Mouse (Mus musculus) stomach, embryonic 16.5 days (tissue): ENCODE measurements at regions not wholly inside any gene's neighbourhood (a gene's known extent, or its start where the extent isn't known, plus 50 kb on each side); places are given as distances from the start of the nearest gene placed in this dataset.

Source experiments
- ATAC-seq: fragments of 200-750 bp; cut with Nextera tagmentation; 2 replicates; pipeline ENCODE4 v1.8.0; 2017; ENCODE audit warnings: moderate number of reproducible peaks, moderate TSS enrichment; ENCODE audit not compliant: insufficient read depth, low FRiP score
- H3K27ac ChIP-seq: fragments of 300-500 bp; sonication (generic); 2 replicates; pipeline ENCODE4 v1.5.1; 2014; ENCODE audit warnings: low read length
- H3K27me3 ChIP-seq: fragments of 300-500 bp; sonication (generic); 2 replicates; pipeline ENCODE4 v1.6.1; 2014; ENCODE audit warnings: low read length, control low read depth, mixed read lengths; ENCODE audit not compliant: control insufficient read depth, insufficient read depth
- H3K36me3 ChIP-seq: fragments of 300-500 bp; sonication (generic); 2 replicates; pipeline ENCODE4 v1.6.1; 2014; ENCODE audit warnings: low read length; ENCODE audit not compliant: control insufficient read depth, insufficient read depth
- H3K4me1 ChIP-seq: fragments of 300-500 bp; sonication (generic); 2 replicates; pipeline ENCODE4 v1.6.1; 2014; ENCODE audit warnings: low read length, control low read depth, mixed read lengths; ENCODE audit not compliant: control insufficient read depth, insufficient read depth
- H3K4me2 ChIP-seq: fragments of 300-500 bp; sonication (generic); 2 replicates; pipeline ENCODE4 v1.6.1; 2014; ENCODE audit warnings: low read depth, low read length, mixed read lengths
- H3K4me3 ChIP-seq: fragments of 300-500 bp; sonication (generic); replicated peaks from 2 replicates; pipeline ENCODE4 v1.5.1; 2014; ENCODE audit warnings: mild to moderate bottlenecking, low read length
- H3K9ac ChIP-seq: fragments of 300-500 bp; sonication (generic); 2 replicates; pipeline ENCODE4 v1.6.1; 2014; ENCODE audit warnings: low read length
- H3K9me3 ChIP-seq: fragments of 300-500 bp; sonication (generic); replicated peaks from 2 replicates; pipeline ENCODE4 v1.6.1; 2016; ENCODE audit warnings: low read length, control low read depth; ENCODE audit not compliant: control insufficient read depth
- WGBS: fragments of 180-500 bp; shearing (Covaris S2); extraction: QIAGEN DNeasy Blood & Tissue Kit; methylation state at CpG from one replicate; pipeline ENCODE4 v1.1.7; 2014; 5-methylcytosine and 5-hydroxymethylcytosine counted together

- ATAC-seq, result no peak
- Histone ChIP-seq H3K4me3 (no peak overlapping the region), H3K9ac (no peak overlapping the region), H3K27me3 (no peaks in the 10 kb centered on the region), H3K9me3 (no peaks in the 10 kb centered on the region), H3K27ac (no peak overlapping the region), H3K4me2 (no peak overlapping the region), H3K36me3 (no peaks in the 10 kb centered on the region), H3K4me1 (no peaks in the 10 kb centered on the region)
- 53% methylated on average over 3 of the region's 3 CpGs for WGBS
Measured at GRCm38 (mm10) chr15:62694734-62695133, 1150.2 kb downstream of the Gsdmc2 start.

- no peaks in the 10 kb centered on the region for H3K36me3 ChIP-seq
- no peak overlapping the region for H3K9ac ChIP-seq
- H3K4me2 ChIP-seq, result no peak overlapping the region
- no peaks in the 10 kb centered on the region for H3K27me3 ChIP-seq
- no peaks in the 10 kb centered on the region for H3K9me3 ChIP-seq
- no peak for ATAC-seq
- H3K27ac ChIP-seq, result no peak overlapping the region
- no peak overlapping the region for H3K4me3 ChIP-seq
- no peaks in the 10 kb centered on the region for H3K4me1 ChIP-seq
- 93% methylated on average over 8 of the region's 10 CpGs for WGBS
Measured at GRCm38 (mm10) chr15:62693671-62694070, 1151.3 kb downstream of the Gsdmc2 start.

GRCm38 (mm10) chr15:62673410-62673809 lies 1171.6 kb downstream of the Gsdmc2 start:
- no peak overlapping the region for H3K9ac ChIP-seq
- WGBS, result 59% methylated on average over 4 of the region's 4 CpGs
- H3K27ac ChIP-seq, result no peak overlapping the region
- H3K4me1 ChIP-seq, result no peaks in the 10 kb centered on the region
- H3K4me2 ChIP-seq, result no peak overlapping the region
- H3K27me3 ChIP-seq, result no peaks in the 10 kb centered on the region
- H3K4me3 ChIP-seq, result no peak overlapping the region
- ATAC-seq, result no peak
- H3K9me3 ChIP-seq, result no peaks in the 10 kb centered on the region
- H3K36me3 ChIP-seq, result no peaks in the 10 kb centered on the region

GRCm38 (mm10) chr15:62670026-62670425 lies 1175.0 kb downstream of the Gsdmc2 start:
- H3K4me3 ChIP-seq, result no peak overlapping the region
- no peaks in the 10 kb centered on the region for H3K36me3 ChIP-seq
- no peaks in the 10 kb centered on the region for H3K4me1 ChIP-seq
- H3K9me3 ChIP-seq, result no peaks in the 10 kb centered on the region
- no peak for ATAC-seq
- no peaks in the 10 kb centered on the region for H3K27me3 ChIP-seq
- WGBS, result 94% methylated on average over 3 of the region's 3 CpGs
- no peak overlapping the region for H3K27ac ChIP-seq
- no peak overlapping the region for H3K9ac ChIP-seq
- no peak overlapping the region for H3K4me2 ChIP-seq

- no peak for ATAC-seq
- Histone ChIP-seq H3K9ac (no peak overlapping the region), H3K4me1 (no peaks in the 10 kb centered on the region), H3K9me3 (no peaks in the 10 kb centered on the region), H3K36me3 (no peaks in the 10 kb centered on the region), H3K27me3 (no peaks in the 10 kb centered on the region), H3K4me2 (no peak overlapping the region), H3K27ac (no peak overlapping the region), H3K4me3 (no peak overlapping the region)
- 67% methylated on average over 4 of the region's 4 CpGs for WGBS
Measured at GRCm38 (mm10) chr15:62659096-62659495, 1185.9 kb downstream of the Gsdmc2 start.

GRCm38 (mm10) chr15:62658695-62659094 lies 1186.3 kb downstream of the Gsdmc2 start:
- H3K9me3 ChIP-seq, result no peaks in the 10 kb centered on the region
- no peaks in the 10 kb centered on the region for H3K27me3 ChIP-seq
- no peak overlapping the region for H3K27ac ChIP-seq
- no peaks in the 10 kb centered on the region for H3K36me3 ChIP-seq
- H3K9ac ChIP-seq, result no peak overlapping the region
- H3K4me2 ChIP-seq, result no peak overlapping the region
- H3K4me3 ChIP-seq, result no peak overlapping the region
- 79% methylated on average over 1 of the region's 1 CpGs for WGBS
- no peaks in the 10 kb centered on the region for H3K4me1 ChIP-seq
- ATAC-seq, result no peak

GRCm38 (mm10) chr15:62646476-62647168 lies 1198.4 kb downstream of the Gsdmc2 start:
- Histone ChIP-seq H3K36me3 (no peaks in the 10 kb centered on the region), H3K4me2 (no peak overlapping the region), H3K4me3 (no peak overlapping the region), H3K27me3 (no peaks in the 10 kb centered on the region), H3K9me3 (no peaks in the 10 kb centered on the region), H3K4me1 (no peaks in the 10 kb centered on the region), H3K27ac (no peak overlapping the region), H3K9ac (no peak overlapping the region)
- 51% methylated on average over 6 of the region's 6 CpGs for WGBS
- ATAC-seq, result no peak

- WGBS, result 50% methylated on average over 2 of the region's 2 CpGs
- peak; percentile 81; the same call in 1 of the 2 replicates for ATAC-seq
- Histone ChIP-seq H3K4me2 (no peak overlapping the region), H3K4me1 (no peaks in the 10 kb centered on the region), H3K36me3 (no peaks in the 10 kb centered on the region), H3K4me3 (no peak overlapping the region), H3K9ac (no peak overlapping the region), H3K27me3 (no peaks in the 10 kb centered on the region), H3K27ac (no peak overlapping the region; the same call in 1 of the 2 replicates), H3K9me3 (no peaks in the 10 kb centered on the region)
Measured at GRCm38 (mm10) chr15:62644744-62645143, 1200.2 kb downstream of the Gsdmc2 start.

- Histone ChIP-seq H3K4me2 (no peak overlapping the region), H3K27me3 (no peaks in the 10 kb centered on the region), H3K4me1 (no peaks in the 10 kb centered on the region), H3K36me3 (no peaks in the 10 kb centered on the region), H3K9me3 (no peaks in the 10 kb centered on the region), H3K4me3 (no peak overlapping the region), H3K27ac (no peak overlapping the region), H3K9ac (no peak overlapping the region)
- WGBS, result 70% methylated on average over 1 of the region's 1 CpGs
- ATAC-seq, result no peak
Measured at GRCm38 (mm10) chr15:62644296-62644695, 1200.7 kb downstream of the Gsdmc2 start.
